Mouse (Mus musculus): ENCODE measurements at regions not wholly inside any gene's neighbourhood (a gene's known extent, or its start where the extent isn't known, plus 50 kb on each side); places are given as distances from the start of the nearest gene placed in this dataset.

DNA sequence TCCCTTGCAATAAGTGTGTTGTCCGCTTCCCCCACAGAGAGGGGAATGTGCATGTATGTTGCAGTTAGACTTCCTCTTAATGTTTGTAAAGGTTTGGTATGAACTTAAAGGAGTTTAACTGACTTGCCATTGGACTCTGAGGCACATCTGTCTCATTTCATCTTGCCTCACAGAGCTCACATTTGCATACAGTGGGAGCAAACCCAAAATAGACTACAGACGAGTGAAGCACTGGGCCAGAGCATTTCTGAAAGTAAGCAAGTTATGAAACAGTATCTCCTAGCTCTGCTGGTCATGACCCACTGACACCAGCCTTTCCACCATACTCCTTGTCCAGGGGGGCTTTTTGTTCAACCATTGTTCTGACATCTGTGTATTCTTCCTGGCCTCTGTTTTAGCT lies 86.8 kb upstream of the Gm15217 start:
- Histone ChIP-seq H3K4me1 (peaks cover 8% of the 10 kb centered on the region), H3K36me3 (no peaks in the 10 kb centered on the region), H3K4me3 (no peak overlapping the region), H3K9me3 (no peaks in the 10 kb centered on the region), H3K9ac (no peak overlapping the region), H3K27me3 (no peaks in the 10 kb centered on the region), H3K4me2 (no peak overlapping the region), H3K27ac (no peak overlapping the region)
- no peak for ATAC-seq (ENCODE audit: borderline replicate concordance, extremely low read depth, low FRiP score, low TSS enrichment)
- 58% methylated on average over 2 of the region's 2 CpGs for WGBS

DNA sequence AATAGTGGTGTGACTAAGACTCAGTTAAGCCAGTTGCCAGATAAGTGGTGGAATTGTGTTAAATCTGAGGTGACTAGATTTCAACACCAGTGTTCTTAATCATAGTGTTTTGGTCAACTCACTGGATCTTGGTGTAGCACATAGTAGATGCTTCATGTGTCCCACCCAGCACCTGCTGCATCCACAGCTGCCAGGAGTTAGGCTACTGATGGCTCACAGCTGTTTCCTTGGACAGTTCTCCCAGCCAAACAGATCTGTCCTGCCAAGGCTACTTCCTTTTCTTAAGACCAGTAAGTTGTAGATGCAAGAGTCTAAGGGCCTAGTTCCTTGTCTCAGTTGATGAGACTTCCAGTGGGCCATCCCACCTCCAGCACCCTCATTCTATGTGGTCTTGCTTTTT lies 82.9 kb upstream of the Gm15217 start:
- ATAC-seq (ENCODE audit: borderline replicate concordance, extremely low read depth, low FRiP score, low TSS enrichment), result no peak
- Histone ChIP-seq H3K36me3 (no peaks in the 10 kb centered on the region), H3K9ac (no peak overlapping the region), H3K4me3 (no peak overlapping the region), H3K27ac (no peak overlapping the region), H3K9me3 (no peaks in the 10 kb centered on the region), H3K27me3 (no peaks in the 10 kb centered on the region), H3K4me1 (peaks cover 8% of the 10 kb centered on the region), H3K4me2 (no peak overlapping the region)

DNA sequence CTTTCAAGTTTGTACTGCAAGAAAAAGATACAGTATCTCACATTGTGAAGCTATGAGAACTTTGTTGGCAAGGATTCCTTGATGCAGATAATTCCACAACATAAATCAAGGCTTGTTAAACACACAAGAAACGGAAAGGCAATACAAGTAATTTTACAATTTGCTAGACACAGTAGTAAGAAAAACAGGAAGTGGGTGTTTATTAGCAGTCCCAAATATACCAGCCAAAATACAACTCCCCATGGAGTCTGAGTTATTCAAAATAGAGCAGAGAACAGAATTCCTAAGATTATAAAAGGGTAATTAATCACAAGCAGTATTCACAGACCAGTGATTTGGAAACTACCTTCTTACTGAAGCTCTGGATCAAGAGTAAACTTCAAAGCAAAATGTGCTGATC lies 78.7 kb upstream of the Gm15217 start:
- Histone ChIP-seq H3K4me3 (no peak overlapping the region), H3K9ac (no peak overlapping the region), H3K9me3 (no peaks in the 10 kb centered on the region), H3K4me2 (no peak overlapping the region), H3K27me3 (no peaks in the 10 kb centered on the region), H3K36me3 (no peaks in the 10 kb centered on the region), H3K4me1 (no peaks in the 10 kb centered on the region), H3K27ac (0 out of 2 replicates have a peak overlapping the region, but pooled peaks have one; percentile 20)
- WGBS, result 27% methylated on average over 1 of the region's 1 CpGs
- ATAC-seq (ENCODE audit: borderline replicate concordance, extremely low read depth, low FRiP score, low TSS enrichment), result peak; percentile 78; the same call in 1 of the 2 replicates

DNA sequence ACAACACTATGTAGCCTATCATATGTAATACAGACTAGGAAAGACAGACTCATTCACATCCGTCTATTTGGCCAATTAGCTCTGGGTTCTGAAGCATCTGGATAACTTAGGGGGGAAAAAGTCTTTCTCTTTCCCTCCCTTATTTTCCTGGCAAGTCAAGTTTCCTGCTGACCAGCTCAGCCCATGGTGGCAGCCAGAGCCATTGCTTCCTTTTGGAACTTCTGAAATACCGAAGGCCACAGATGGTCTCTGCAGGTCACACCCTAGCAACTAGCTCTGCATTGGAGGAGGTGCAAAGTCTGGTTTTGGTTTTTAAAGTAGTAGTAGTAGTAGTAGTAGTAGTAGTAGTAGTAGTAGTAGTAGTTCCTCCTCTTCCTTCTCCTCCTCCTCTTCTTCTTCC lies 76.6 kb upstream of the Gm15217 start:
- Histone ChIP-seq H3K36me3 (no peaks in the 10 kb centered on the region), H3K4me2 (no peak overlapping the region), H3K4me1 (peaks cover 7% of the 10 kb centered on the region; the same call in 1 of the 2 replicates), H3K4me3 (no peak overlapping the region), H3K27me3 (no peaks in the 10 kb centered on the region), H3K9ac (no peak overlapping the region), H3K9me3 (no peaks in the 10 kb centered on the region), H3K27ac (no peak overlapping the region)
- WGBS, result 85% methylated on average over 2 of the region's 2 CpGs
- no peak for ATAC-seq (ENCODE audit: borderline replicate concordance, extremely low read depth, low FRiP score, low TSS enrichment)

DNA sequence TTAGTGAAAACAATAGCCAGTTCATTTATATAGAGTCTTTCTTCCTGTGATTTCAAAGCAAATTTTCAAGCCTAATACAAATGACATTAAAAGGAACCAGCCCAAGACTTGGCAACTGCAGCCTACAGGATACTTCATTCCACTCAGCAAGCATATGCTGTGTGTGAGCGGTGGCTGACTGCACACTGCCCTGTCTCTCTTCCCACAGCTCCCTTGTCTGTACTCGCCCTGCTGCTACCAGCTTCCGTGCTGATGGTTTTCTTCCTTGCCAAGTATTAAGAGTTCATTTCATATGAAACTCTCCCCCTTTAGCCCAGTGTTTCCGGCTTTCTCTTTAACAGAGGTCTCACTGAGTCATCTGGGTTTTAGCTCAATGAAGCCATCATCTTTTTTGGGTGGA lies 73.9 kb upstream of the Gm15217 start:
- no peak overlapping the region for H3K9ac ChIP-seq
- no peak overlapping the region for H3K27ac ChIP-seq
- no peaks in the 10 kb centered on the region for H3K36me3 ChIP-seq
- ATAC-seq (ENCODE audit: borderline replicate concordance, extremely low read depth, low FRiP score, low TSS enrichment), result no peak
- no peaks in the 10 kb centered on the region for H3K9me3 ChIP-seq
- H3K4me3 ChIP-seq, result no peak overlapping the region
- no peaks in the 10 kb centered on the region for H3K27me3 ChIP-seq
- no peak overlapping the region for H3K4me2 ChIP-seq
- WGBS, result 57% methylated on average over 4 of the region's 4 CpGs
- peaks cover 7% of the 10 kb centered on the region; the same call in 1 of the 2 replicates for H3K4me1 ChIP-seq

DNA sequence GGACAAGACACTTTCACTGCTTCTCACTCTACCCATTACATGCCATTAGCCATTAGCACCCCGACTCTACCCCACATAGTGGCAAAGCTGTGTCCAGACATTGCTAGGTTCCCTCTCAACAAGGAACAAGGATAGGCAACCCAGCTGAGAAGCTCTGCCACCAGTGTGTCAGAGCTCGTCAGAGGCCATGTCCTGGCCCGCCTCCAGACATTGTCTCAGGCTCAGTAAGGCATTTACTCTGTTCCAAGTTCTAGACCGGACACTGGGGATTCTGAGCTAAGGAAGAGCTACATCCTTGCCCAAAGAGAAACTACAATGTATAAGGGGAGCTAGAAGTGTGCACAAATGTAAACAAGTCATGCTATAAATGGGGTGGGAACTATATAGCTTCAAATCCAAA lies 66.2 kb upstream of the Gm15217 start:
- ATAC-seq (ENCODE audit: borderline replicate concordance, extremely low read depth, low FRiP score, low TSS enrichment), result no peak
- Histone ChIP-seq H3K9ac (no peak overlapping the region), H3K4me3 (no peak overlapping the region), H3K4me2 (no peak overlapping the region), H3K27me3 (no peaks in the 10 kb centered on the region), H3K36me3 (no peaks in the 10 kb centered on the region), H3K4me1 (peaks cover 11% of the 10 kb centered on the region), H3K9me3 (no peaks in the 10 kb centered on the region), H3K27ac (no peak overlapping the region)
- WGBS, result 76% methylated on average over 4 of the region's 4 CpGs

DNA sequence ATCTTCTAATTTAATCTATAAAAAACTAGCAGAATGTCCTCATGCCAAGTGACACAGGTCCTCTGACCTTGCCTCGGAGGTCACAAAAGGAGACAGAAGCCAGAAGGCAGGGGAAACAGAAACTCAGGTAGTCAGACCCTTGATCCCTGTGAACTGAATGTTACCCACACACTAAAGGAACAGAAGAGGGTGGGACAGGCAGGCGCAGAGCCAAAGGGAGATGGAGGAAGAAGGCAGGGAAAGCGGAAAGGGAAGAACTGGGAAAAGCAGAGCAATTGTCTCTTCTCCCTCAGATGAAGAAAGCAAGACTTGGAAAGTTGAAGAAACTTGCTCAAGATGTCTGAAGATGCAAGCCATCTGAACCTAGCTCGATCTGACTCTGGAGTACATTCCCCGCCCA lies 62.7 kb upstream of the Gm15217 start:
- WGBS, result 75% methylated on average over 5 of the region's 5 CpGs
- no peak for ATAC-seq (ENCODE audit: borderline replicate concordance, extremely low read depth, low FRiP score, low TSS enrichment)
- H3K9ac ChIP-seq, result no peak overlapping the region

DNA sequence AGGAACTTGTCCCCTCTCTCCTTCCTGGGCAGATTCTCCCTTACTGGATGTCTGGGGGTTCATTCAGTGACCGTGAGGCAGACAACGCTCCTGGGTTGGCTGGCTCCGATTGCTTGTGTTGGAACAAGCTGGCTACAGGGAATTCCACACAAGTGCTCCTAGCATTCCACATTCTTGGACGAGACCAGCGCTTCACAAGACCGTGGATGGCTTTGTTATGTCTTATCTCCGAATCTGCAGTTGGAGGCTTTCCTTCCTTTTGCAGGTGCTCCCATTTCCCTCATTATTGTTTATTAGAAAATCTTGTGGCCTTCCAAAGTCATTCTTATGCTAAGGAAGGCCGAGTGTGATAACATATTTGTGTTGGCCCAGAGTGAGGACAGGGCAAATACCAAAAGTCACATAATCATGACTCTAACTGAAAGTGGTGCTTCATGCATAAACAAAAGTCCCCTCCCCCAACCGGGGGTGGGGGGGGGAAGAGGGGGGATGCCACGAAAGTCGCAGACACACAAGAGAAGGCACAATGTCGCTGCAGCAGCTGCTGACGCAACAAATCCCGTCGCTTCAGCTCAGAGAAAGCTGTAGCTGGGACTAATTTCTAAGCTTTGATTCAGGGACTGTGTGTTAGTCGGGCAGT lies 61.7 kb upstream of the Gm15217 start:
- Histone ChIP-seq H3K4me2 (no peak overlapping the region), H3K27me3 (no peaks in the 10 kb centered on the region), H3K9me3 (no peaks in the 10 kb centered on the region), H3K36me3 (no peaks in the 10 kb centered on the region), H3K4me1 (peaks cover 11% of the 10 kb centered on the region), H3K9ac (no peak overlapping the region), H3K4me3 (no peak overlapping the region), H3K27ac (no peak overlapping the region; the same call in 1 of the 2 replicates)
- 33% methylated on average over 16 of the region's 16 CpGs for WGBS
- ATAC-seq (ENCODE audit: borderline replicate concordance, extremely low read depth, low FRiP score, low TSS enrichment), result no peak

More for the DNA sequence above, 62.7 kb upstream of the Gm15217 start:
- Histone ChIP-seq H3K9me3 (no peaks in the 10 kb centered on the region), H3K4me3 (no peak overlapping the region), H3K36me3 (no peaks in the 10 kb centered on the region), H3K4me1 (peaks cover 11% of the 10 kb centered on the region), H3K27me3 (no peaks in the 10 kb centered on the region), H3K4me2 (no peak overlapping the region), H3K27ac (no peak overlapping the region)

DNA sequence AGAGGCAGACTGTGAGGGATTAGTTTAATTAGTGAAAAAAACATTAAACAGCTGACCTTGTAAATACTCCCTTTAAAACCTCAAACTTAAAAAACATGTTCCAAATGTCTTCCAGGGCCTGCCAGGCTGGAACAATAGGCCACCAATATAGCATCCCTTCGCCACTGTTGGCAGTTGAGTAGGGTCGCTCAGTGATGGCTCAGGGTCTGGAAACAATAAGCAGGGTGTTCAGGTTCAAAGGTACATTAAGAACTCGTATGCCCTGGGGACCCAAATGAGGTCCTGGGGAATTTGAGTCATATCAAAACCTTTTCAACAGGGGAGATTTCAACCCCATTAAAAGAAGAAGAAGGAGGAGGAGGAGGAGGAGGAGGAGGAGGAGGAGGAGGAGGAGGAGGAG lies 51.1 kb upstream of the Gm15217 start:
- Histone ChIP-seq H3K27me3 (no peaks in the 10 kb centered on the region), H3K4me1 (no peaks in the 10 kb centered on the region), H3K27ac (no peak overlapping the region), H3K4me2 (no peak overlapping the region), H3K4me3 (no peak overlapping the region), H3K9me3 (no peaks in the 10 kb centered on the region), H3K9ac (no peak overlapping the region), H3K36me3 (no peaks in the 10 kb centered on the region)
- 80% methylated on average over 3 of the region's 3 CpGs for WGBS
- no peak for ATAC-seq (ENCODE audit: borderline replicate concordance, extremely low read depth, low FRiP score, low TSS enrichment)

Measured in lung, embryonic 15.5 days (tissue).